In the genomic region with DNA sequence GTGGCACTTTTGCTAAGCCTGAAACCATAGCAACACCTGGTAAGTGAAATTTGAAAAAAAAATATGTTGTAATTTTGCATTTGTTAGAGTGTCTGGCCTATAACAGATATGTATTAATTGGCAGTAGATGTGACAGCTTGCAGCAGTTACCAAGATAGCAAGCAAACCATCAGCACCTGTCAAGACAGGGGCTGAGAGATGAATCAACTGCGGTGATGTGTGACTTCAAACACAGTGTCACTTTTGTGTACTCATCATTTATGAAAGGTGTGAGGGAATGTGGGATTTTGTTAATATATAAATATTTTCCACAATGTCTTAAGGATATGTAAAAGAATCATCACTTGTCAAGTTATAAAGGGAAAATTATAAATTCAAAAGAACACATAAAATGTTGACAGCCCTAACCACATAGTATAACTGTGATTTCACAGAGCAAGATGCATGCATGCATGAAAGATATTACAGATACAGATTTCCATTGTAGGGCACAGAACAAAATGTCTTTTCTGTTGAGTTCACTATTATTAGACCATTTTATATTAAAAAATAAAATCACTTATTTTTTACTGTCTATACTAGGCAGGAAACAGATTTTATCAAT, we compare ENCODE assay signal across 14 mouse cellular contexts.
"Had no signal": no experiment of that assay in that cellular context is flagged by ENCODE, and none has a peak within 500 bp of the region (broad histone marks: within the 10 kb centered on the region; RNA-seq: fewer than 3 reads in every experiment).

No protein-coding gene starts in this region.

- H3K4me2 ChIP-seq: kidney, embryonic 15.5 days; limb, embryonic 15.5 days; liver, embryonic 12.5 days; lung, embryonic 15.5 days; neural tube, embryonic 15.5 days had no signal

- H3K4me3 ChIP-seq: kidney, embryonic 15.5 days; limb, embryonic 15.5 days; liver, embryonic 12.5 days; lung, embryonic 15.5 days; megakaryocyte, embryonic 14.5 days; myocyte; neural tube, embryonic 15.5 days had no signal

- ATAC-seq: liver, embryonic 12.5 days had no signal

- H3K27ac ChIP-seq: kidney, embryonic 15.5 days; limb, embryonic 15.5 days; liver, embryonic 12.5 days; lung, embryonic 15.5 days; macrophage; neural tube, embryonic 15.5 days had no signal

- H3K27me3 ChIP-seq: kidney, embryonic 15.5 days; limb, embryonic 15.5 days; liver, embryonic 12.5 days; lung, embryonic 15.5 days; megakaryocyte, embryonic 14.5 days; neural tube, embryonic 15.5 days had no signal

- H3K36me3 ChIP-seq: kidney, embryonic 15.5 days; limb, embryonic 15.5 days; liver, embryonic 12.5 days; lung, embryonic 15.5 days; neural tube, embryonic 15.5 days had no signal

- H3K9me3 ChIP-seq: kidney, embryonic 15.5 days; limb, embryonic 15.5 days; liver, embryonic 12.5 days; lung, embryonic 15.5 days; megakaryocyte, embryonic 14.5 days; neural tube, embryonic 15.5 days had no signal

- DNase-seq: kidney, adult 18-20 months; kidney, postnatal 14 days; layer of hippocampus, adult 9-11 months; layer of hippocampus, postnatal 36 days; lung, postnatal 14 days; thymus, postnatal 4 days had no signal

- H3K4me1 ChIP-seq: kidney, embryonic 15.5 days; limb, embryonic 15.5 days; liver, embryonic 12.5 days; lung, embryonic 15.5 days; megakaryocyte, embryonic 14.5 days; neural tube, embryonic 15.5 days had no signal

- H3K9ac ChIP-seq: kidney, embryonic 15.5 days; limb, embryonic 15.5 days; liver, embryonic 12.5 days; lung, embryonic 15.5 days; neural tube, embryonic 15.5 days had no signal
